Comparison of ENCODE assay signal across 8 mouse cellular contexts in genomic region chr4:154023754-154024601, GRCm38 (mm10). TPM values are rescaled to one million over a fixed set of nuclear protein-coding genes. Genes with fewer than 3 reads are reported as not detected.
DNase-seq lines count a peak whose midpoint lies in the region; ATAC-seq and TF ChIP-seq lines count a peak whose summit lies in the region.

No protein-coding gene starts in this region.

- H3K4me3 ChIP-seq in bone marrow, adult 2 months (replicated peaks; ENCODE audit: control insufficient read depth, low read depth, low read length) = peak overlapping the region; percentile 70
- H3K4me3 ChIP-seq in embryonic facial prominence, embryonic 15.5 days (replicated peaks) = no peak overlapping the region
- H3K4me3 ChIP-seq in stomach, embryonic 14.5 days (ENCODE audit: low read depth, low read length) = 0 out of 2 replicates have a peak overlapping the region, but pooled peaks have one; percentile 41
- no peak overlapping the region for H3K4me3 ChIP-seq in forebrain, postnatal 0 days (ENCODE audit: low read depth, low read length)

- H3K9me3 ChIP-seq in embryonic facial prominence, embryonic 15.5 days (replicated peaks) = no peaks in the 10 kb centered on the region
- H3K9me3 ChIP-seq in stomach, embryonic 14.5 days (ENCODE audit: control insufficient read depth, low read depth, low read length) = no peaks in the 10 kb centered on the region
- no peaks in the 10 kb centered on the region for H3K9me3 ChIP-seq in forebrain, postnatal 0 days (ENCODE audit: low read length)

- H3K9ac ChIP-seq in embryonic facial prominence, embryonic 15.5 days = no peak overlapping the region
- no peak overlapping the region for H3K9ac ChIP-seq in stomach, embryonic 14.5 days (replicated peaks; ENCODE audit: low read depth, low read length)
- no peak overlapping the region for H3K9ac ChIP-seq in forebrain, postnatal 0 days

- H3K27me3 ChIP-seq in embryonic facial prominence, embryonic 15.5 days = peaks cover 11% of the 10 kb centered on the region; the same call in 1 of the 2 replicates
- no peaks in the 10 kb centered on the region for H3K27me3 ChIP-seq in stomach, embryonic 14.5 days (ENCODE audit: control insufficient read depth, insufficient read depth, low read length)
- H3K27me3 ChIP-seq in forebrain, postnatal 0 days (ENCODE audit: insufficient read depth, low read length) = peaks cover 23% of the 10 kb centered on the region

- 37% methylated on average over 8 of the region's 8 CpGs for WGBS in bone marrow, adult 2 months
- WGBS in embryonic facial prominence, embryonic 15.5 days = 26% methylated on average over 8 of the region's 8 CpGs
- WGBS in stomach, embryonic 14.5 days = 14% methylated on average over 8 of the region's 8 CpGs
- 30% methylated on average over 8 of the region's 8 CpGs for WGBS in forebrain, postnatal 0 days

- no peak for TF ChIP-seq CTCF in bone marrow, adult 2 months (IDR thresholded peaks at IDR 0.05; ENCODE audit: control insufficient read depth, insufficient read depth, low read length)
- TF ChIP-seq CTCF in forebrain, postnatal 0 days (IDR thresholded peaks at IDR 0.05; ENCODE audit: low read depth) = no peak

- H3K4me1 ChIP-seq in bone marrow, adult 2 months (ENCODE audit: control insufficient read depth, insufficient read depth, low read length) = 0 out of 2 replicates have a peak, but pooled peaks cover 2% of the 10 kb centered on the region
- peaks cover 49% of the 10 kb centered on the region for H3K4me1 ChIP-seq in embryonic facial prominence, embryonic 15.5 days
- H3K4me1 ChIP-seq in stomach, embryonic 14.5 days (ENCODE audit: control insufficient read depth, insufficient read depth, low read length) = peaks cover 28% of the 10 kb centered on the region
- no peaks in the 10 kb centered on the region for H3K4me1 ChIP-seq in forebrain, postnatal 0 days (ENCODE audit: insufficient read depth)

- peak overlapping the region; percentile 67; the same call in 1 of the 2 replicates for H3K4me2 ChIP-seq in embryonic facial prominence, embryonic 15.5 days (replicated peaks)
- peak overlapping the region; percentile 79; the same call in 1 of the 2 replicates for H3K4me2 ChIP-seq in stomach, embryonic 14.5 days (replicated peaks; ENCODE audit: low read depth, low read length)
- no peak overlapping the region for H3K4me2 ChIP-seq in forebrain, postnatal 0 days (ENCODE audit: low read depth)

- H3K36me3 ChIP-seq in embryonic facial prominence, embryonic 15.5 days = peaks cover 37% of the 10 kb centered on the region
- H3K36me3 ChIP-seq in stomach, embryonic 14.5 days (ENCODE audit: control insufficient read depth, insufficient read depth, low read length) = peaks cover 24% of the 10 kb centered on the region
- H3K36me3 ChIP-seq in forebrain, postnatal 0 days (ENCODE audit: insufficient read depth) = peaks cover 35% of the 10 kb centered on the region

- H3K27ac ChIP-seq in bone marrow, adult 2 months (ENCODE audit: control insufficient read depth, insufficient read depth, low read depth, low read length, poor library complexity) = peak overlapping the region; percentile 88
- no peak overlapping the region for H3K27ac ChIP-seq in embryonic facial prominence, embryonic 15.5 days (replicated peaks)
- H3K27ac ChIP-seq in stomach, embryonic 14.5 days (ENCODE audit: low read length) = no peak overlapping the region
- no peak overlapping the region for H3K27ac ChIP-seq in forebrain, postnatal 0 days (ENCODE audit: low read depth, low read length)

- TF ChIP-seq POLR2A in bone marrow, adult 2 months (IDR thresholded peaks at IDR 0.05; ENCODE audit: borderline replicate concordance, control insufficient read depth, low read depth, low read length) = peak; percentile 58; the same call in 1 of the 2 replicates

- ATAC-seq in embryonic facial prominence, embryonic 15.5 days (ENCODE audit: insufficient number of reproducible peaks, low FRiP score, low TSS enrichment, low read depth) = no peak
- ATAC-seq in stomach, embryonic 14.5 days (ENCODE audit: insufficient number of reproducible peaks, insufficient read depth, low FRiP score, low read depth) = peak; percentile 64; the same call in 1 of the 2 replicates
- no peak for ATAC-seq in forebrain, postnatal 0 days

- peak; percentile 56 for DNase-seq in layer of hippocampus, adult 11-12 months (ENCODE audit: low spot score)
- no peak for DNase-seq in layer of hippocampus, postnatal 14 days (ENCODE audit: low spot score in 2 of 2)
- DNase-seq in kidney, postnatal 4 days = peak; percentile 47 to 71
- no peak for DNase-seq in forebrain, postnatal 0 days
- DNase-seq in thymus, postnatal 4 days = no peak

RNA-seq across cellular contexts. Expression of gene Smim1, which starts 2.1 kb away (rescaled TPM):
- 1 to 10 TPM; 6.8 to 10.0 TPM for total RNA-seq in layer of hippocampus, postnatal 14 days (2021)
- polyA plus RNA-seq in bone marrow, adult 2 months (2011; ENCODE audit: insufficient read depth, insufficient read length, low replicate concordance, missing spikeins) = 67.7 and 73.2 TPM in 2 replicates
- 28.4 TPM in 2 replicates for polyA plus RNA-seq in embryonic facial prominence, embryonic 15.5 days (2015; fragmentation: Nextera tagmentation; extraction: Ambion mirVana)
- 36.0 and 40.2 TPM in 2 replicates for polyA plus RNA-seq in stomach, embryonic 14.5 days (2014; fragmentation: Nextera tagmentation; extraction: Ambion mirVana)
- 8.5 and 10.2 TPM in 2 replicates for total RNA-seq in forebrain, postnatal 0 days (2014; rRNA removed)
- polyA plus RNA-seq in forebrain, postnatal 0 days (2015; fragmentation: Nextera tagmentation; extraction: Ambion mirVana) = 7.2 TPM in 2 replicates

RNA-seq across cellular contexts. Expression of gene Lrrc47, which starts 12.4 kb away (rescaled TPM):
- 10 to 100 TPM; 49.4 to 67.7 TPM for total RNA-seq in layer of hippocampus, postnatal 14 days (2021)
- 26.3 and 28.8 TPM in 2 replicates for polyA plus RNA-seq in bone marrow, adult 2 months (2011; ENCODE audit: insufficient read depth, insufficient read length, low replicate concordance, missing spikeins)
- 21.3 and 23.1 TPM in 2 replicates for polyA plus RNA-seq in embryonic facial prominence, embryonic 15.5 days (2015; fragmentation: Nextera tagmentation; extraction: Ambion mirVana)
- 10.4 and 12.0 TPM in 2 replicates for polyA plus RNA-seq in stomach, embryonic 14.5 days (2014; fragmentation: Nextera tagmentation; extraction: Ambion mirVana)
- 21.9 and 27.4 TPM in 2 replicates for total RNA-seq in forebrain, postnatal 0 days (2014; rRNA removed)
- polyA plus RNA-seq in forebrain, postnatal 0 days (2015; fragmentation: Nextera tagmentation; extraction: Ambion mirVana) = 19.4 and 20.5 TPM in 2 replicates

RNA-seq across cellular contexts. Expression of gene Ccdc27, which starts 18.5 kb away (rescaled TPM):
- total RNA-seq in layer of hippocampus, postnatal 14 days (2021) = 1 to 10 TPM; 1.0 to 1.7 TPM
- polyA plus RNA-seq in bone marrow, adult 2 months (2011; ENCODE audit: insufficient read depth, insufficient read length, low replicate concordance, missing spikeins) = not detected in 2 replicates
- 0.15 and 0.20 TPM in 2 replicates for polyA plus RNA-seq in embryonic facial prominence, embryonic 15.5 days (2015; fragmentation: Nextera tagmentation; extraction: Ambion mirVana)
- polyA plus RNA-seq in stomach, embryonic 14.5 days (2014; fragmentation: Nextera tagmentation; extraction: Ambion mirVana) = not detected in 2 replicates
- not detected in 2 replicates for total RNA-seq in forebrain, postnatal 0 days (2014; rRNA removed)
- not detected in 2 replicates for polyA plus RNA-seq in forebrain, postnatal 0 days (2015; fragmentation: Nextera tagmentation; extraction: Ambion mirVana)

RNA-seq across cellular contexts. Expression of gene Cep104, which starts 49.0 kb away (rescaled TPM):
- total RNA-seq in layer of hippocampus, postnatal 14 days (2021) = 10 to 100 TPM; 28.8 to 29.4 TPM
- 7.9 and 11.1 TPM in 2 replicates for polyA plus RNA-seq in bone marrow, adult 2 months (2011; ENCODE audit: insufficient read depth, insufficient read length, low replicate concordance, missing spikeins)
- 14.9 and 16.1 TPM in 2 replicates for polyA plus RNA-seq in embryonic facial prominence, embryonic 15.5 days (2015; fragmentation: Nextera tagmentation; extraction: Ambion mirVana)
- 15.0 and 16.9 TPM in 2 replicates for polyA plus RNA-seq in stomach, embryonic 14.5 days (2014; fragmentation: Nextera tagmentation; extraction: Ambion mirVana)
- 9.2 and 10.5 TPM in 2 replicates for total RNA-seq in forebrain, postnatal 0 days (2014; rRNA removed)
- 7.7 and 9.9 TPM in 2 replicates for polyA plus RNA-seq in forebrain, postnatal 0 days (2015; fragmentation: Nextera tagmentation; extraction: Ambion mirVana)

RNA-seq across cellular contexts. Expression of gene Dffb, which starts 49.1 kb away (rescaled TPM):
- 10 to 100 TPM; 10.0 to 16.9 TPM for total RNA-seq in layer of hippocampus, postnatal 14 days (2021)
- 5.7 and 15.7 TPM in 2 replicates for polyA plus RNA-seq in bone marrow, adult 2 months (2011; ENCODE audit: insufficient read depth, insufficient read length, low replicate concordance, missing spikeins)
- 12.7 and 15.0 TPM in 2 replicates for polyA plus RNA-seq in embryonic facial prominence, embryonic 15.5 days (2015; fragmentation: Nextera tagmentation; extraction: Ambion mirVana)
- 11.6 and 13.7 TPM in 2 replicates for polyA plus RNA-seq in stomach, embryonic 14.5 days (2014; fragmentation: Nextera tagmentation; extraction: Ambion mirVana)
- total RNA-seq in forebrain, postnatal 0 days (2014; rRNA removed) = 18.9 and 22.7 TPM in 2 replicates
- 8.6 and 9.3 TPM in 2 replicates for polyA plus RNA-seq in forebrain, postnatal 0 days (2015; fragmentation: Nextera tagmentation; extraction: Ambion mirVana)

Comparison
In these comparisons a context has a peak if more than half of its experiments do, and no peak if none do; other contexts are left out.
1. DNase-seq: peak in layer of hippocampus, adult 11-12 months (single experiment) and kidney, postnatal 4 days (2 of 2); none in layer of hippocampus, postnatal 14 days (0 of 2), forebrain, postnatal 0 days (single experiment) and thymus, postnatal 4 days (single experiment).
2. H3K4me3 ChIP-seq: peak in bone marrow, adult 2 months (single experiment) and stomach, embryonic 14.5 days (single experiment); none in embryonic facial prominence, embryonic 15.5 days (single experiment) and forebrain, postnatal 0 days (single experiment).